Mouse (Mus musculus) c-Kit-positive CD71-positive TER-119-negative erythroid progenitor cells, embryonic 14.5 days (primary cell): ENCODE results near the gene Atxn10.
A peak's percentile ranks its signal among the peaks of the same experiment; 100 is the strongest.

ENCODE experiments used
- DNase-seq: peaks from one replicate; pipeline ENCODE4 v3.0.0-alpha.2; 2013; ENCODE audit warnings: low read depth

The Atxn10 gene

GRCm38 (mm10) chr15:85404739-85405138 is 68.7 kb downstream of the Atxn10 start:
- no peak for DNase-seq

GRCm38 (mm10) chr15:85405567-85405966 is 69.5 kb downstream of the Atxn10 start:
- DNase-seq = no peak

- DNase-seq = no peak
Measured at GRCm38 (mm10) chr15:85406846-85407245, 70.8 kb downstream of the Atxn10 start.

GRCm38 (mm10) chr15:85407342-85407741 is 71.3 kb downstream of the Atxn10 start:
- DNase-seq = no peak

GRCm38 (mm10) chr15:85408790-85409189 is 72.7 kb downstream of the Atxn10 start:
- no peak for DNase-seq

- no peak for DNase-seq
Measured at GRCm38 (mm10) chr15:85409245-85409783, 73.3 kb downstream of the Atxn10 start.

GRCm38 (mm10) chr15:85409836-85410235 is 73.8 kb downstream of the Atxn10 start:
- DNase-seq = no peak

GRCm38 (mm10) chr15:85414620-85415019 is 78.6 kb downstream of the Atxn10 start:
- DNase-seq = no peak

- DNase-seq = no peak
Measured at GRCm38 (mm10) chr15:85420686-85421085, 84.6 kb downstream of the Atxn10 start.

GRCm38 (mm10) chr15:85424197-85424596 is 88.2 kb downstream of the Atxn10 start:
- no peak for DNase-seq

GRCm38 (mm10) chr15:85428140-85428539 is 92.1 kb downstream of the Atxn10 start:
- no peak for DNase-seq

- no peak for DNase-seq
Measured at GRCm38 (mm10) chr15:85442568-85442967, 106.5 kb downstream of the Atxn10 start.

GRCm38 (mm10) chr15:85446652-85447051 is 110.6 kb downstream of the Atxn10 start:
- no peak for DNase-seq

GRCm38 (mm10) chr15:85456891-85457290 is 120.8 kb downstream of the Atxn10 start:
- DNase-seq = no peak

GRCm38 (mm10) chr15:85457838-85458237 is 121.8 kb downstream of the Atxn10 start:
- DNase-seq = no peak

GRCm38 (mm10) chr15:85458631-85459082 is 122.6 kb downstream of the Atxn10 start:
- no peak for DNase-seq

GRCm38 (mm10) chr15:85461541-85461940 is 125.5 kb downstream of the Atxn10 start:
- DNase-seq = no peak

GRCm38 (mm10) chr15:85462138-85462537 is 126.1 kb downstream of the Atxn10 start:
- no peak for DNase-seq

GRCm38 (mm10) chr15:85463027-85463790 is 127.2 kb downstream of the Atxn10 start:
- DNase-seq = no peak

- no peak for DNase-seq
Measured at GRCm38 (mm10) chr15:85464190-85464589, 128.1 kb downstream of the Atxn10 start.

- peak; percentile 11 for DNase-seq
Measured at GRCm38 (mm10) chr15:85464823-85465565, 128.9 kb downstream of the Atxn10 start.

GRCm38 (mm10) chr15:85466456-85467067 is 130.5 kb downstream of the Atxn10 start:
- no peak for DNase-seq

- DNase-seq = no peak
Measured at GRCm38 (mm10) chr15:85469401-85469800, 133.4 kb downstream of the Atxn10 start.
